Mouse (Mus musculus): ENCODE data around the gene Krt26. TPM values are rescaled to one million over a fixed set of nuclear protein-coding genes. Genes with fewer than 3 reads are reported as not detected.
A peak's percentile ranks its signal among the peaks of the same experiment; 100 is the strongest.

Gene Krt26
- under 1 TPM in 1 of 4 experiments, not detected in 3; 0.14 TPM for total RNA-seq (2022)

GRCm38 (mm10) chr11:99337866-99338265 is at the start of gene Krt26:
Gene Krt26 (minus strand): TSS chr11:99337966.
- DNase-seq (ENCODE audit: low spot score in 2 of 2), result no peak

- DNase-seq (ENCODE audit: low spot score in 2 of 2), result peak; percentile 72 to 84
Observed at GRCm38 (mm10) chr11:99385813-99386721, 48.3 kb upstream of the Krt26 start.

DNA sequence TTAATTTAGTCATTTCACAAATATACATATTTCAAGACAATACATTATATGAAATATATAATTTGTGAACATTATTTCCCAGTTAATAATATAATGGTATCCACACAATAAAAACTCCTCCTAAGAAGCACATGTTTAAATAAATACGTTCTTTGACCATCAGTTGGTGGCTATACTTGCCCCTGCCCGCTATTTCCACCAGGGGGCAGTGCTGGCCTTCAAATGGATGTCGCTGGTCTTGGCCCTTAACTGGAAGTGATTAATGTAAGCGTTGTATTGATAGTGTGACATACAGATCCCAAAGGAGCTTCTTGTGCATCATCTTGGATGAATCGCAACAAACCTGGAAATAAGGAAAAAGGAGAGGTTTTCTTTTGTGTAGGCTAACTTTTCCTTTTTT is 41.8 kb upstream of the Krt26 start:
- DNase-seq (ENCODE audit: low spot score in 2 of 2), result peak; percentile 22 to 57

DNA sequence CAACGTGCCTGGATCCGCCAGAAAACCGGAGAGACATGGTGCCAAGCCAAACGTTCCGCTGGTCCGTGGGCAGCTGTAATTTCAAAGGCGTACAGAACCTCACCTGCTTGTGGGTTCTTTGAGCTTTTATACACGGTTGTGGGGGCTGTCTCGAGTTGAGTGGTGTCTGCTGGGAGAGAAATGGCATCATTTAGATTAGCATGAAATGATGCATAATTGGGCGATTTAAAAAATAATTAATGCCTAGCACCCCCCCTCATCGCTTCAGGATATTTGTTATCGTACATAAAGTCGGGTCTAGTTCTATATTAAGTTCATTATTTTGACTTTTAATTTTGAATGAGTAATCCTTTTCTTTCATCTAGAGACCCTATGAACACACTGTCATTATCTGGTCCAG is 37.0 kb upstream of the Krt26 start, which contains the start of gene Krt28:
Gene Krt28 (minus strand): TSS at position 101 of the 400 bp plus-strand sequence.
- no peak for DNase-seq (ENCODE audit: low spot score in 2 of 2)

GRCm38 (mm10) chr11:99369853-99370451 is 32.2 kb upstream of the Krt26 start:
- peak in 1 of 2 experiments; percentile 39 for DNase-seq (ENCODE audit: low spot score in 2 of 2)

- no peak for DNase-seq (ENCODE audit: low spot score in 2 of 2)
Observed at GRCm38 (mm10) chr11:99369229-99369628, 31.5 kb upstream of the Krt26 start.

DNA sequence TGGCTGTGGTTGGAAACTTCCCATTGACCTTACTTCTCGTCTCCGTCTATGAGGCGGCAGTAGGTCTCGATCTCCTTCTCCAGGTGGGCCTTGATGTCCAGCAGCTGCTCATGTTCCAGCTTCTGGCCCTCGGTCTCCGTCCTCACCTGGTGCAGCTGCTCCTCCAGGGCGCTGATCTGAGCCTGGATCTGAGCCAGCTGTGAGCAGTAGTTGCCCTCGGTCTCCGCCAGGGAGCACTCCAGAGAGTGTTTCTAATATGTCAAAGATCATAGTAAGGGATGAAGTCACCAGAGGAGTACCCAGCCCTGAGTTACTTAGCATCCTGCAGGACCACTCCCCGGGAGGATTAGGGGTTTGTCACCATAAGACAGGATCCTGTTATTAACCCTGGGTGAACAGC is 29.0 kb upstream of the Krt26 start:
- DNase-seq (ENCODE audit: low spot score in 2 of 2), result no peak

GRCm38 (mm10) chr11:99364412-99364811 is 26.6 kb upstream of the Krt26 start:
- peak in 1 of 2 experiments; percentile 30 for DNase-seq (ENCODE audit: low spot score in 2 of 2)

GRCm38 (mm10) chr11:99361423-99361822 is 23.7 kb upstream of the Krt26 start:
- DNase-seq (ENCODE audit: low spot score in 2 of 2), result no peak

GRCm38 (mm10) chr11:99351004-99351403 is 13.2 kb upstream of the Krt26 start, which contains the start of gene Krt27:
Gene Krt27 (minus strand): TSS chr11:99351104.
- DNase-seq (ENCODE audit: low spot score in 2 of 2), result no peak

GRCm38 (mm10) chr11:99339299-99339847 is 1.6 kb upstream of the Krt26 start:
- no peak for DNase-seq (ENCODE audit: low spot score in 2 of 2)

- peak in 1 of 2 experiments; percentile 27 for DNase-seq (ENCODE audit: low spot score in 2 of 2)
Observed at GRCm38 (mm10) chr11:99333426-99333825, 4.3 kb downstream of the Krt26 start.

GRCm38 (mm10) chr11:99329655-99330054 is 8.1 kb downstream of the Krt26 start:
- DNase-seq (ENCODE audit: low spot score in 2 of 2), result no peak

DNA sequence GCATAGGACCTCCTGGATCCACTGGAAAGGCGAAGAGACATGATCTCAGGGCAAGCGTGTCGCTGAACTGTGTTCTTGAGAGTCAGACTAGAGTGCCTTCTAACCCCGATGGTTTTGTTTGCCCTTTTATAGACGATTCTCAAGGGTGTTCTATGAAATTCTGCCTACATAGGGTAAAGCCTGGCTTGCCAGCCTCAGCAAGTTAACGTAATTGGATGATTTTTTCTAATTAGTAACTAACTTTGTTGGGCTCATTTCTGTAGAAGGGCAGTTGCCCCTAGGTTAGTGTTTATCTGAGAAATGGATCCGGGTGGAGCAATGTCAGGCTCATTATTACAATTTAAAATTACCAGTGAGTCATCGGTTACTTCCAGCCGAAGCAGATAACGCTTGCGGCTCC is 14.9 kb downstream of the Krt26 start, which contains the start of gene Krt25:
Gene Krt25 (minus strand): TSS at position 101 of the 400 bp plus-strand sequence.
- DNase-seq (ENCODE audit: low spot score in 2 of 2), result no peak

DNA sequence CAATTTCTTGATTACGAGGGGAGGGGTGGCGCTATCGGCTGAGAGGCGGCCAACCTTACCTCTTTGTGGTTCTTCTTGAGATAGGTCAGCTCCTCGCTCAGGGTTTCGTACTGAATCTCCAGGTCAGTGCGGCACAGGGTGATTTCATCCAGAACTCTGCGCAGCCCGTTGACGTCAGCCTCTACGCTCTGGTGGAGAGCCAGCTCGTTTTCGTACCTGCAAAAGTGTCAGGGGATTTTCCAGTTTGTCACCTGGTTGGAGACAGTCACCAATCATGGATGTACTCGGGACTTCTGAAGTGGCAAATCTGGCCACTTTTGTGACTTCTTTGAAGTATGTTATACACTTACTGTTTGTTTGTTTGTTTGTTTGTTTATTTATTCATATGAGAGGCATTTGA is 16.7 kb downstream of the Krt26 start:
- no peak for DNase-seq (ENCODE audit: low spot score in 2 of 2)

- DNase-seq (ENCODE audit: low spot score in 2 of 2), result no peak
Observed at GRCm38 (mm10) chr11:99319127-99319526, 18.6 kb downstream of the Krt26 start.

DNA sequence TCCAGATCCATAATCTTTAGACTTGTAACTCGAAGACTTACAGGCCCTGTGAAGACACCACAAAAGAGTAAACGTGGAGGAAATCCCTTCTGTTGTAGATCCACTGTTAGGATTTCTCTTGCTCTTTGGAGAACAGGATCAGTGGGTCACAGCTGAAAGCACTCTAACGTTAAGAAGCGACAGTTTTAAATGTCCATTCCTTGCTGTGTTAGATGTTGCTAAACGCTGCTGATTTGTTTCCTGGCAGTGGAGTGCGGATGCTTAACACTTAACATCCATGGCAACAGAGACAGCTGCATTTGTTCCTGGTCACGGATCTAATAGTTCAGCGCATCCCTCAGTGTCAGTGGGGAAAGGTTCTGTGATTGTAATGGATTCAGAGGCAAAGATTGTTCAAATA is 21.2 kb downstream of the Krt26 start:
- DNase-seq (ENCODE audit: low spot score in 2 of 2), result no peak

GRCm38 (mm10) chr11:99314594-99314993 is 23.2 kb downstream of the Krt26 start:
- no peak for DNase-seq (ENCODE audit: low spot score in 2 of 2)

- DNase-seq (ENCODE audit: low spot score in 2 of 2), result no peak
Observed at GRCm38 (mm10) chr11:99310882-99311281, 26.9 kb downstream of the Krt26 start.

DNA sequence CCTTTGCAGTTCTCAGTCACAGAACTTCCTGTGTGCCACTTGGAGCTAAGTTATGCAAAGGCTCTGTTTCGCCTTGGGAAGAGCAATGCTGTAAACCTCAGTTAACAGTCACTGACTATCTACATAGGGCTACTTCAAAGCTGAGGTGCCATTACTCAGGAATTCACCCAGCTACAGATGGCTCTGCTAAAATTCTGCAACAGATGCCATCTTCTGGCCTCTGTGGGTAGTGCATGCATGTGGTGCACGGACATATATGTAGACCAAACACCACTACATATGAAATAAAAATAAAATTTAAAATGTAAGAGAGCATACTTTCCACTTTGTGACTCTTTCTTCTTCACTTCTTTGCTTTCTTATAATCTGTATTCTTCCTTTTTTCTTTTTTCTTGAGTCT is 30.2 kb downstream of the Krt26 start:
- peak; percentile 15 to 32 for DNase-seq (ENCODE audit: low spot score in 2 of 2)

- no peak for DNase-seq (ENCODE audit: low spot score in 2 of 2)
Observed at GRCm38 (mm10) chr11:99295039-99295438, 42.7 kb downstream of the Krt26 start.

GRCm38 (mm10) chr11:99292846-99293245 is 44.9 kb downstream of the Krt26 start:
- peak; percentile 12 to 16 for DNase-seq (ENCODE audit: low spot score in 2 of 2)
